Mouse (Mus musculus) spleen, embryonic (tissue): ENCODE measurements at regions not wholly inside any gene's neighbourhood (a gene's known extent, or its start where the extent isn't known, plus 50 kb on each side); places are given as distances from the start of the nearest gene placed in this dataset.

ENCODE experiments used
- CTCF ChIA-PET: fragments of 350-600 bp; sonication (Branson Sonifier 250); formaldehyde crosslinking; loops from one replicate; lab custom pipeline; 2022; lab: Charles Lee

GRCm38 (mm10) chr13:51297231-51297880 is 111.1 kb upstream of the S1pr3 start:
- CTCF ChIA-PET = interaction anchor here (0.8 kb wide), 1 partner anchor 74 kb away, joined by 19 read pairs; no protein-coding TSS in a partner anchor

- CTCF ChIA-PET = no interaction called here
These were observed 109.2 kb upstream of the S1pr3 start for GRCm38 (mm10) chr13:51299047-51299760.

GRCm38 (mm10) chr13:51301476-51301875 is 107.0 kb upstream of the S1pr3 start:
- CTCF ChIA-PET = interaction anchor here (0.6 kb wide), 1 partner anchor 15 kb away, joined by 6 read pairs; no protein-coding TSS in a partner anchor

GRCm38 (mm10) chr13:51303112-51303511 is 105.3 kb upstream of the S1pr3 start:
- CTCF ChIA-PET = no interaction called here

- CTCF ChIA-PET = no interaction called here
These were observed 103.8 kb upstream of the S1pr3 start for GRCm38 (mm10) chr13:51304631-51305030.

- CTCF ChIA-PET = no interaction called here
These were observed 99.0 kb upstream of the S1pr3 start for GRCm38 (mm10) chr13:51309446-51309845.

GRCm38 (mm10) chr13:51310041-51310440 is 98.4 kb upstream of the S1pr3 start:
- CTCF ChIA-PET = no interaction called here

- CTCF ChIA-PET = interaction anchor here (0.7 to 0.9 kb wide), 2 partner anchors 23 to 210 kb away, joined by 3 to 7 read pairs; no protein-coding TSS in a partner anchor
These were observed 96.7 kb upstream of the S1pr3 start for GRCm38 (mm10) chr13:51311679-51312255.

GRCm38 (mm10) chr13:51313129-51313850 is 95.1 kb upstream of the S1pr3 start:
- CTCF ChIA-PET = no interaction called here

GRCm38 (mm10) chr13:51314541-51314977 is 93.9 kb upstream of the S1pr3 start:
- CTCF ChIA-PET = no interaction called here

GRCm38 (mm10) chr13:51315008-51315778 is 93.2 kb upstream of the S1pr3 start:
- CTCF ChIA-PET = interaction anchor here (0.6 kb wide), 2 partner anchors 297 to 1664 kb away, joined by 4 to 16 read pairs; no protein-coding TSS in a partner anchor

GRCm38 (mm10) chr13:51315779-51316041 is 92.7 kb upstream of the S1pr3 start:
- CTCF ChIA-PET = interaction anchor here (0.6 kb wide), 2 partner anchors 296 to 1664 kb away, joined by 4 to 16 read pairs; no protein-coding TSS in a partner anchor

- CTCF ChIA-PET = interaction anchor here (0.5 to 0.7 kb wide), 2 partner anchors 75 to 79 kb away, joined by 3 to 4 read pairs; no protein-coding TSS in a partner anchor
These were observed 85.3 kb upstream of the S1pr3 start for GRCm38 (mm10) chr13:51323058-51323715.

GRCm38 (mm10) chr13:51324714-51325113 is 83.7 kb upstream of the S1pr3 start:
- CTCF ChIA-PET = no interaction called here

- CTCF ChIA-PET = no interaction called here
These were observed 83.1 kb upstream of the S1pr3 start for GRCm38 (mm10) chr13:51325298-51325697.

- CTCF ChIA-PET = interaction anchor here (0.6 kb wide), 1 partner anchor 1765 kb away, joined by 3 read pairs; no protein-coding TSS in a partner anchor
These were observed 82.3 kb upstream of the S1pr3 start for GRCm38 (mm10) chr13:51326128-51326527.

GRCm38 (mm10) chr13:51328131-51328970 is 80.1 kb upstream of the S1pr3 start:
- CTCF ChIA-PET = no interaction called here

GRCm38 (mm10) chr13:51328971-51329346 is 79.5 kb upstream of the S1pr3 start:
- CTCF ChIA-PET = no interaction called here

GRCm38 (mm10) chr13:51329717-51330116 is 78.7 kb upstream of the S1pr3 start:
- CTCF ChIA-PET = no interaction called here
